Mouse (Mus musculus) midbrain, embryonic 15.5 days (tissue): ENCODE results near the gene C130060K24Rik. TPM values are rescaled to one million over a fixed set of nuclear protein-coding genes. Genes with fewer than 3 reads are reported as not detected.

Experiments used
- ATAC-seq: fragments of 200-750 bp; cut with Nextera tagmentation; replicated peaks from 2 replicates; pipeline ENCODE4 v1.8.0; 2017; ENCODE audit warnings: moderate TSS enrichment
- H3K27ac ChIP-seq: fragments of 300-500 bp; sonication (generic); 2 replicates; pipeline ENCODE4 v1.5.1; 2015; ENCODE audit warnings: mild to moderate bottlenecking, inconsistent platforms
- H3K27me3 ChIP-seq: fragments of 300-500 bp; sonication (generic); replicated peaks from 2 replicates; pipeline ENCODE4 v1.6.1; 2015; ENCODE audit warnings: inconsistent platforms
- H3K36me3 ChIP-seq: fragments of 300-500 bp; sonication (generic); replicated peaks from 2 replicates; pipeline ENCODE4 v1.6.1; 2015; ENCODE audit warnings: inconsistent platforms
- H3K4me1 ChIP-seq: fragments of 300-500 bp; sonication (generic); 2 replicates; pipeline ENCODE4 v1.6.1; 2015; ENCODE audit warnings: inconsistent platforms
- H3K4me2 ChIP-seq: fragments of 300-500 bp; sonication (generic); 2 replicates; pipeline ENCODE4 v1.6.1; 2015; ENCODE audit warnings: inconsistent platforms, mild to moderate bottlenecking, moderate library complexity
- H3K4me3 ChIP-seq: fragments of 300-500 bp; sonication (generic); 2 replicates; pipeline ENCODE4 v1.5.1; 2015; ENCODE audit warnings: mild to moderate bottlenecking, inconsistent platforms
- H3K9ac ChIP-seq: fragments of 300-500 bp; sonication (generic); 2 replicates; pipeline ENCODE4 v1.6.1; 2015; ENCODE audit warnings: mild to moderate bottlenecking, inconsistent platforms
- H3K9me3 ChIP-seq: fragments of 300-500 bp; sonication (generic); 2 replicates; pipeline ENCODE4 v1.6.1; 2016; ENCODE audit warnings: inconsistent platforms
- WGBS: fragments of 180-500 bp; shearing (Covaris S2); methylation state at CpG from one replicate; pipeline ENCODE4 v1.1.7; 2015; ENCODE audit warnings: mixed read lengths; 5-methylcytosine and 5-hydroxymethylcytosine counted together
- polyA plus RNA-seq: library from polyadenylated mRNA; unstranded; fragments of >200 nt; fragmentation: Nextera tagmentation; extraction: Ambion mirVana; gene quantifications from 2 replicates; pipeline ENCODE4 v1.2.1, GENCODE M21; 2015

Gene C130060K24Rik
- 1.5 and 1.6 TPM in 2 replicates for polyA plus RNA-seq

GRCm38 (mm10) chr6:65380918-65381772 lies at the start of gene C130060K24Rik:
Gene C130060K24Rik (plus strand): TSS chr6:65381105.
- H3K4me2 ChIP-seq: peak within 1 kb of the TSS; percentile 97
- WGBS: under 1% methylated on average over 64 of the region's 64 CpGs
- H3K4me3 ChIP-seq: peak within 1 kb of the TSS; percentile 57
- H3K27me3 ChIP-seq: peaks cover 3% of the 10 kb centered on the region; the same call in 1 of the 2 replicates
- H3K27ac ChIP-seq: no peak within 1 kb of the TSS
- ATAC-seq: peak; percentile 92
- no peaks in the 10 kb centered on the region for H3K9me3 ChIP-seq
- peak within 1 kb of the TSS; percentile 44 for H3K9ac ChIP-seq
- H3K4me1 ChIP-seq: peaks cover 8% of the 10 kb centered on the region; the same call in 1 of the 2 replicates
- H3K36me3 ChIP-seq: no peaks in the 10 kb centered on the region

- 88% methylated on average over 1 of the region's 1 CpGs for WGBS
These were observed 46.7 kb upstream of the C130060K24Rik start for GRCm38 (mm10) chr6:65334246-65334645.

GRCm38 (mm10) chr6:65339391-65339790 lies 41.5 kb upstream of the C130060K24Rik start:
- Histone ChIP-seq H3K4me3 (no peak overlapping the region), H3K36me3 (no peaks in the 10 kb centered on the region), H3K9ac (no peak overlapping the region), H3K27me3 (no peaks in the 10 kb centered on the region), H3K9me3 (no peaks in the 10 kb centered on the region), H3K27ac (no peak overlapping the region), H3K4me2 (no peak overlapping the region), H3K4me1 (no peaks in the 10 kb centered on the region)
- ATAC-seq: no peak

More at GRCm38 (mm10) chr6:65334246-65334645, 46.7 kb upstream of the C130060K24Rik start:
- Histone ChIP-seq H3K36me3 (no peaks in the 10 kb centered on the region), H3K4me1 (no peaks in the 10 kb centered on the region), H3K27me3 (no peaks in the 10 kb centered on the region), H3K4me3 (no peak overlapping the region), H3K9me3 (no peaks in the 10 kb centered on the region), H3K9ac (no peak overlapping the region), H3K27ac (no peak overlapping the region), H3K4me2 (no peak overlapping the region)
- ATAC-seq: no peak

GRCm38 (mm10) chr6:65341360-65341759 lies 39.5 kb upstream of the C130060K24Rik start:
- no peak overlapping the region for H3K4me3 ChIP-seq
- 70% methylated on average over 4 of the region's 4 CpGs for WGBS
- no peaks in the 10 kb centered on the region for H3K36me3 ChIP-seq
- no peaks in the 10 kb centered on the region for H3K4me1 ChIP-seq
- no peaks in the 10 kb centered on the region for H3K9me3 ChIP-seq
- ATAC-seq: no peak
- no peak overlapping the region for H3K27ac ChIP-seq
- no peaks in the 10 kb centered on the region for H3K27me3 ChIP-seq
- no peak overlapping the region for H3K4me2 ChIP-seq
- no peak overlapping the region for H3K9ac ChIP-seq

GRCm38 (mm10) chr6:65347736-65348135 lies 33.2 kb upstream of the C130060K24Rik start:
- no peaks in the 10 kb centered on the region for H3K4me1 ChIP-seq
- no peak overlapping the region for H3K9ac ChIP-seq
- no peak for ATAC-seq
- WGBS: 68% methylated on average over 8 of the region's 8 CpGs
- H3K4me3 ChIP-seq: no peak overlapping the region
- no peaks in the 10 kb centered on the region for H3K27me3 ChIP-seq
- no peak overlapping the region for H3K4me2 ChIP-seq
- no peaks in the 10 kb centered on the region for H3K9me3 ChIP-seq
- no peak overlapping the region for H3K27ac ChIP-seq
- no peaks in the 10 kb centered on the region for H3K36me3 ChIP-seq

- Histone ChIP-seq H3K9me3 (no peaks in the 10 kb centered on the region), H3K4me1 (no peaks in the 10 kb centered on the region), H3K36me3 (no peaks in the 10 kb centered on the region), H3K9ac (no peak overlapping the region), H3K27me3 (no peaks in the 10 kb centered on the region), H3K4me2 (no peak overlapping the region), H3K27ac (no peak overlapping the region), H3K4me3 (no peak overlapping the region)
- no peak for ATAC-seq
- 47% methylated on average over 5 of the region's 5 CpGs for WGBS
These were observed 32.6 kb upstream of the C130060K24Rik start for GRCm38 (mm10) chr6:65348255-65348654.

- 56% methylated on average over 4 of the region's 4 CpGs for WGBS
- Histone ChIP-seq H3K9ac (no peak overlapping the region), H3K9me3 (no peaks in the 10 kb centered on the region), H3K27me3 (no peaks in the 10 kb centered on the region), H3K36me3 (no peaks in the 10 kb centered on the region), H3K4me1 (no peaks in the 10 kb centered on the region), H3K4me3 (no peak overlapping the region), H3K27ac (no peak overlapping the region), H3K4me2 (no peak overlapping the region)
- no peak; the same call in 1 of the 2 replicates for ATAC-seq
These were observed 29.3 kb upstream of the C130060K24Rik start for GRCm38 (mm10) chr6:65351622-65352021.

GRCm38 (mm10) chr6:65375918-65376317 lies 5.0 kb upstream of the C130060K24Rik start:
- no peaks in the 10 kb centered on the region for H3K9me3 ChIP-seq
- H3K27ac ChIP-seq: no peak overlapping the region
- WGBS: 69% methylated on average over 2 of the region's 2 CpGs
- H3K4me2 ChIP-seq: no peak overlapping the region
- no peaks in the 10 kb centered on the region for H3K36me3 ChIP-seq
- peaks cover 3% of the 10 kb centered on the region; the same call in 1 of the 2 replicates for H3K27me3 ChIP-seq
- H3K9ac ChIP-seq: no peak overlapping the region
- no peak for ATAC-seq
- no peak overlapping the region for H3K4me3 ChIP-seq
- H3K4me1 ChIP-seq: peaks cover 4% of the 10 kb centered on the region; the same call in 1 of the 2 replicates

- no peak overlapping the region for H3K9ac ChIP-seq
- no peak overlapping the region for H3K27ac ChIP-seq
- no peaks in the 10 kb centered on the region for H3K4me1 ChIP-seq
- no peak for ATAC-seq
- no peaks in the 10 kb centered on the region for H3K36me3 ChIP-seq
- 88% methylated on average over 1 of the region's 1 CpGs for WGBS
- H3K27me3 ChIP-seq: no peaks in the 10 kb centered on the region
- H3K9me3 ChIP-seq: no peaks in the 10 kb centered on the region
- no peak overlapping the region for H3K4me3 ChIP-seq
- no peak overlapping the region for H3K4me2 ChIP-seq
These were observed 41.0 kb downstream of the C130060K24Rik start for GRCm38 (mm10) chr6:65421888-65422287.

- Histone ChIP-seq H3K36me3 (no peaks in the 10 kb centered on the region), H3K4me1 (no peaks in the 10 kb centered on the region), H3K4me2 (no peak overlapping the region), H3K27me3 (no peaks in the 10 kb centered on the region), H3K9ac (no peak overlapping the region), H3K27ac (no peak overlapping the region), H3K4me3 (no peak overlapping the region), H3K9me3 (no peaks in the 10 kb centered on the region)
- 78% methylated on average over 8 of the region's 8 CpGs for WGBS
- ATAC-seq: peak; percentile 79
These were observed 46.2 kb downstream of the C130060K24Rik start for GRCm38 (mm10) chr6:65427065-65427464.

GRCm38 (mm10) chr6:65433159-65433558 lies 52.3 kb downstream of the C130060K24Rik start:
- Histone ChIP-seq H3K9me3 (no peaks in the 10 kb centered on the region), H3K27ac (no peak overlapping the region), H3K36me3 (no peaks in the 10 kb centered on the region), H3K4me3 (no peak overlapping the region), H3K9ac (no peak overlapping the region), H3K27me3 (no peaks in the 10 kb centered on the region), H3K4me2 (no peak overlapping the region), H3K4me1 (no peaks in the 10 kb centered on the region)
- 88% methylated on average over 5 of the region's 5 CpGs for WGBS
- no peak for ATAC-seq

GRCm38 (mm10) chr6:65453465-65453864 lies 72.6 kb downstream of the C130060K24Rik start:
- peak; percentile 90 for ATAC-seq
- H3K4me2 ChIP-seq: no peak overlapping the region
- H3K27me3 ChIP-seq: no peaks in the 10 kb centered on the region
- H3K4me3 ChIP-seq: no peak overlapping the region
- H3K9ac ChIP-seq: no peak overlapping the region
- no peaks in the 10 kb centered on the region for H3K36me3 ChIP-seq
- no peaks in the 10 kb centered on the region for H3K9me3 ChIP-seq
- H3K4me1 ChIP-seq: no peaks in the 10 kb centered on the region
- no peak overlapping the region for H3K27ac ChIP-seq

- no peaks in the 10 kb centered on the region for H3K9me3 ChIP-seq
- H3K36me3 ChIP-seq: no peaks in the 10 kb centered on the region
- no peak overlapping the region for H3K9ac ChIP-seq
- no peak overlapping the region for H3K4me3 ChIP-seq
- ATAC-seq: no peak
- no peak overlapping the region for H3K27ac ChIP-seq
- no peaks in the 10 kb centered on the region for H3K27me3 ChIP-seq
- no peaks in the 10 kb centered on the region for H3K4me1 ChIP-seq
- H3K4me2 ChIP-seq: no peak overlapping the region
- WGBS: 91% methylated on average over 1 of the region's 1 CpGs
These were observed 84.4 kb downstream of the C130060K24Rik start for GRCm38 (mm10) chr6:65465294-65465693.
